ENCODE assay signal across 9 mouse cellular contexts in the genomic region with DNA sequence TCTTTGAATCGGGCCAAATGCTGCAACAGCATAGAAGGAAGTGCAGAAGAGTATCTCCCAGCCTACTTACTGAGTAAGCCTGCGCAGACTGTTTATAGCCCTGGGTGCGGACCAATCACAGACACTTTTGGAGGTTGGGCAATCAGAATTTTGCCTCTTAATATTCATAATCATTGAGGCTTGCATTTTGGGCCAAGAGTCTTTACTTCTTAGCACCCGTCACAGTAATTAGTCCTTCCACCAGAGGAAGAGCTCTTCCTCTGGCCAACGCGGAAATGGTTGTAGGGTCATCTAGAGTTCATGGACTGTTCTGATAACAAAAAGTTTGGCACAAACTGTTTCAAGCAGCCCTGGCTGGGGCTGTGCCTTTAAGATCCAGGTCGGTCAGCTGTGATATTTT.
A peak's percentile ranks its signal among the peaks of the same experiment; 100 is the strongest.
DNase-seq lines count a peak whose midpoint lies in the region; ATAC-seq and TF ChIP-seq lines count a peak whose summit lies in the region.
"Had no signal": no experiment of that assay in that cellular context is flagged by ENCODE, and none has a peak within 500 bp of the region (broad histone marks: within the 10 kb centered on the region; RNA-seq: fewer than 3 reads in every experiment).

No protein-coding gene starts in this region.

- WGBS in liver, adult 2 months: 56% methylated on average over 7 of the region's 7 CpGs
- WGBS in liver, embryonic 11.5 days: 51% methylated on average over 7 of the region's 7 CpGs

- no peaks in the 10 kb centered on the region for H3K79me2 ChIP-seq in liver, adult 2 months (ENCODE audit: control insufficient read depth, insufficient read depth, low read length)

- TF ChIP-seq CTCF in liver, adult 2 months (IDR thresholded peaks at IDR 0.05; ENCODE audit: low read depth, low read length): no peak

- H3K9me3 ChIP-seq in liver, embryonic 11.5 days (ENCODE audit: control insufficient read depth, low read length): no peaks in the 10 kb centered on the region

- H3K27ac ChIP-seq in liver, adult 2 months (replicated peaks; ENCODE audit: insufficient read depth, low read depth, low read length): peak overlapping the region; percentile 40; the same call in 1 of the 2 replicates
- H3K27ac ChIP-seq in liver, embryonic 11.5 days (ENCODE audit: low read depth, low read length): no peak overlapping the region

- no peak for TF ChIP-seq POLR2A in liver, adult 2 months (IDR thresholded peaks at IDR 0.05; ENCODE audit: extremely low read depth, insufficient read depth, low read length)

- H3K27me3 ChIP-seq in liver, adult 2 months (ENCODE audit: control insufficient read depth, insufficient read depth, low read length): no peaks in the 10 kb centered on the region
- no peaks in the 10 kb centered on the region for H3K27me3 ChIP-seq in liver, embryonic 11.5 days (replicated peaks; ENCODE audit: control insufficient read depth, insufficient read depth, low read length)

- no peak for ATAC-seq in liver, embryonic 11.5 days (replicated peaks; ENCODE audit: low FRiP score)
- ATAC-seq in CD4-positive, CD25-positive, alpha-beta regulatory T cell, adult 4 months: no peak

- H3K9ac ChIP-seq in liver, adult 2 months (ENCODE audit: low read depth, low read length): no peak overlapping the region
- H3K9ac ChIP-seq in liver, embryonic 11.5 days (ENCODE audit: low read depth, low read length): no peak overlapping the region

- H3K4me2 ChIP-seq in liver, embryonic 11.5 days: no peak overlapping the region

- peak; percentile 23 for DNase-seq in liver, adult 2 months (ENCODE audit: extremely low read depth, low read depth, low spot score)
- DNase-seq in liver, embryonic 11.5 days (ENCODE audit: low spot score): no peak
- peak; percentile 42 for DNase-seq in heart, adult 8-10 months (ENCODE audit: low spot score)
- peak; percentile 32 for DNase-seq in heart, postnatal 4 days
- DNase-seq in kidney, postnatal 10 days: peak; percentile 46
- no peak for DNase-seq in embryo, embryonic 11 days
- DNase-seq in adrenal gland, postnatal 25 days: no peak
- DNase-seq: right cerebral cortex, postnatal 4 days had no signal

- no peaks in the 10 kb centered on the region; the same call in 1 of the 2 replicates for H3K4me1 ChIP-seq in liver, adult 2 months (ENCODE audit: control insufficient read depth, insufficient read depth, low read length)
- H3K4me1 ChIP-seq in liver, embryonic 11.5 days (replicated peaks; ENCODE audit: control insufficient read depth, insufficient read depth, low read length): peaks cover 10% of the 10 kb centered on the region

- no peak overlapping the region for H3K4me3 ChIP-seq in liver, adult 2 months (ENCODE audit: insufficient read depth, low read depth, low read length)
- H3K4me3 ChIP-seq in liver, embryonic 11.5 days (ENCODE audit: low read depth, low read length): no peak overlapping the region

- H3K36me3 ChIP-seq in liver, adult 2 months (ENCODE audit: control insufficient read depth, insufficient read depth, low read length): no peaks in the 10 kb centered on the region
- H3K36me3 ChIP-seq in liver, embryonic 11.5 days (ENCODE audit: control insufficient read depth, insufficient read depth, low read length): no peaks in the 10 kb centered on the region

Comparison
In these comparisons a context has a peak if more than half of its experiments do, and no peak if none do; other contexts are left out.
1. DNase-seq: peak in liver, adult 2 months (single experiment), heart, adult 8-10 months (single experiment), heart, postnatal 4 days (single experiment) and kidney, postnatal 10 days (single experiment); none in liver, embryonic 11.5 days (single experiment), embryo, embryonic 11 days (single experiment) and adrenal gland, postnatal 25 days (single experiment).